Mouse (Mus musculus): ENCODE measurements around the gene March6. TPM values are rescaled to one million over a fixed set of nuclear protein-coding genes. Genes with fewer than 3 reads are reported as not detected.
A peak's percentile ranks its signal among the peaks of the same experiment; 100 is the strongest.

The March6 gene
- polyA plus RNA-seq, 1 experiment, result 42.2 TPM

DNA sequence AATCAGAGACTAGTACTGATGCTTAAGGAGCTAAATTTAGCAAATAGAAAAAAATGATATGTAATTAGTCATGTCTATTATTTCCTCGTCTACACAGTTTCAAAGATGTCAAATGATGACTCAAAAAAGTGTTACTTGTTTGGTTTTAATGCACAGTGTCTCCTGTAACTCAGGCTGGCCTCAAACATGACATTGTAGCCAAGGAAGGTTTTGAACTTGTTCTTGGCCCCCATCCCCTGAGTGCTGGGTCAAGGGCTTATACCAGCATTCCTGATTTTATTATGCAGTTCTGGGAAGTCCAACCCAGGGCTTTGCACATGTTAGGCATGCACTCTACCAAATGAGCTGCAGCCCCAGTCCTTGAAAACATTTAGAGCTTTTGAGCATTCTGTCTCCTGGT lies 34.9 kb upstream of the March6 start:
- peaks cover 36% of the 10 kb centered on the region for H3K4me1 ChIP-seq (ENCODE audit: control insufficient read depth, insufficient read depth, low read length)

DNA sequence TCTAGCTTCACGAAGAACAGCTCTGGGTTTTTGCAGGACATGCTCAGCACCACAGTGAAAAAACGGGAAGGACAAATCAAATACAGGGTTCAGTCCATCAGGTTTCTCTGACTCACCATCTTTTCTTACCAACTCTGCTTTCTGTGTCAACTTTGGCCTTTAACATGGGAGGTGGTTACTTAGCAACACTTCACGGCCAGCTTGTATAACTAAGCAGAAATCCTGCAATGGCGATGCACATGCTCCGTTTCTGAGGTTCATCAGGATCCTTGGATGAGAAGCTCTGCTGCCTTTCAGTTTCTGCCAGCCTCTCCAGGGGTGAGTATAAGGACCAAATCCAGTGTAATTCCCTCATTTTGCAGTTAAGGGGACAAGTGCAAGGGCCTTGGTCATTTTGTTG lies 34.3 kb upstream of the March6 start, which contains the start of gene Cmbl:
TSS of gene Cmbl (plus strand) at position 206 of the 400 bp plus-strand sequence.
- no peak for TF ChIP-seq CTCF (IDR thresholded peaks at IDR 0.05; ENCODE audit: low read depth, low read length)
- TF ChIP-seq POLR2A (IDR thresholded peaks at IDR 0.05; ENCODE audit: borderline replicate concordance, low read depth, low read length), result no peak

More for the DNA sequence above, 34.9 kb upstream of the March6 start:
- Histone ChIP-seq H3K4me3 (ENCODE audit: insufficient read depth, low read length) (no peak overlapping the region), H3K27ac (ENCODE audit: insufficient read depth, low read depth, low read length) (peak overlapping the region; percentile 62)
- TF ChIP-seq POLR2A (IDR thresholded peaks at IDR 0.05; ENCODE audit: borderline replicate concordance, low read depth, low read length), result no peak

DNA sequence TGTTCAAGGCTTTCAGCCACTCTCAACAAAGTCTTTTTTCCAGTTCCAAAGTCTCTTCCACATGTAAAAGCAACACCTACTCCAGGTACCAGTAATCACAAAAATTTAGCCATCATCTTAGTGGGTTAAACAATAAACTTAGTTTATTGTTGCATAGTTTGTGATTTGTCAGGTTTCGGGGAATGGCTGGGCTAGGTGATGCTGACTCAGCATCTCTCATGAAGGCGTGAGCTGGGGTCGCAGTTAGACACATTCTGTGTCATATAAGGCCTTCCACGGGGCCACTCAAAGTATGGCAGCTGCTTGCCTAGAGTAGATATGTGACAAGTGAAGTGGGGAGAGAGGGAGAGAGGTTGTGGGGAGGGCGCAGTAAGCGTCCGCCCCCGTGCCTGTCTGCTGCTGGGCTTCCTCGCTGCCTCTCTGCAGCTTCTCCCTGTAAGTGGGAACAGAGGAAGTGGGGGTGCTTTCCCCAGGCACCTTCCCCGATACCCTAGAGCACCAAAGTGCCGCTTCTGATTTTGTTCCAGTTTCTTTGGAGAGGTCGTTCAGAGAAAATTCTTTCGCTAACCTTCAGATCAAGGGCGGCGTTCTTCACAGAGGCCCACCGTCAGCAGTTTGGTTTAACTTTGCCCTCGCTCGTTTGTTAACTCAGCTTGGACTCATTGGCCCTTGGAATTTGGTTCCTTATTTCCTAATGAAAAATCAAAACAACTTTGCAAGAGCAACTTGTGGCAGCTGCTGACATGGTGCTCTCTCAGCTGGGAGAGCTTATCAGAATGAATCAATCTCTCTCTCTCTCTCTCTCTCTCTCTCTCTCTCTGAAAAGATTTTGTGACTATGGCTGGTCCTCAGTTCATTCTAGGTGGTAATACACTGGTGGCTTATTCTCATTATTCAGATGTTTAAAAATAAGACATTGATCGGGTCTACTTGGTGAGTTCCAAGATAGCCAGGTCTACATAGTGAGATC lies 33.0 kb upstream of the March6 start:
- TF ChIP-seq POLR2A (IDR thresholded peaks at IDR 0.05; ENCODE audit: borderline replicate concordance, low read depth, low read length) (no peak), CTCF (IDR thresholded peaks at IDR 0.05; ENCODE audit: low read depth, low read length) (no peak)
- peaks cover 32% of the 10 kb centered on the region for H3K4me1 ChIP-seq (ENCODE audit: control insufficient read depth, insufficient read depth, low read length)
- peak overlapping the region; percentile 58 for H3K27ac ChIP-seq (ENCODE audit: insufficient read depth, low read depth, low read length)
- peak overlapping the region; percentile 9; the same call in 1 of the 2 replicates for H3K4me3 ChIP-seq (ENCODE audit: insufficient read depth, low read length)

More for the DNA sequence above, 34.3 kb upstream of the March6 start, which contains the start of gene Cmbl:
- peak within 1 kb of the TSS; percentile 23 for H3K4me3 ChIP-seq (ENCODE audit: insufficient read depth, low read length)
- H3K27ac ChIP-seq (ENCODE audit: insufficient read depth, low read depth, low read length), result peak within 1 kb of the TSS; percentile 62
- H3K4me1 ChIP-seq (ENCODE audit: control insufficient read depth, insufficient read depth, low read length), result peaks cover 32% of the 10 kb centered on the region

DNA sequence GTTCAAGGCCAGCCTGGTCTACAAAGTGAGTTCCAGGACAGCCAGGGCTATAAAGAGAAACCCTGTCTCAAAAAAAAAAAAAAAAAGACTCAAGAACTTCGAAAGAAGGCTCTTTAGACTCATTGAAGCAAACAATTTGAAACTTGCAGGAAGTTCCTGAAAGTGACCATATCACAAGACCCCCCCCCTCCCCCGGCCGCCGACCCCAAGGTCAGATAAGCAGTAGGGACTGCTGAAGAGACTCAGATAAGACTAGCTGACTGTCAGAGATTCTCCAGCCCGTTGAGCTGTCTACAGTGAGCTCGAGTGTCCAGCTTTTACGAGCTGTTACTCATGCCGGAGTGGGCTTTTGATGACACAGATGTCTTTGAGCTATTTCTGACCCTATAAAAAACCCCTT lies 32.0 kb upstream of the March6 start:
- no peak for TF ChIP-seq CTCF (IDR thresholded peaks at IDR 0.05; ENCODE audit: low read depth, low read length)

DNA sequence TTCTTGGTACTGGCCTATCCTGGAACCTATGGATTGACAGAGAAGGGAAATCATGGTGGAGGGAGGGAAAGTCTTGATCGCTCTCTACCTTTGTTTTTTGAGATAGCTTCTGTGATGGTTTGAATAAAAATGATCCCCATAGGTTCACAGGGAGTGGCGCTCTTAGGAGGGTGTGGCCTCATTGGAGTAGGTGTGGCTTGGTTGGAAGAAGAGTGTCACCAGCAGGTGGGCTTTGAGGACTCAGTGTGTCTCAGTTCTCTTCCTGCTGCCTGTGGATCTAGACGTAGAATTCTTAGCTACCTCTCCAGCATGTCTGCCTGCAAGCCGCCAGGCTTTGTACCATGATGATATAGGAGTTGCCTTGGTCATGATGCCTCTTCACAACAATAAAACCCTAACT lies 31.1 kb upstream of the March6 start:
- peaks cover 25% of the 10 kb centered on the region for H3K4me1 ChIP-seq (ENCODE audit: control insufficient read depth, insufficient read depth, low read length)
- H3K4me3 ChIP-seq (ENCODE audit: insufficient read depth, low read length), result no peak overlapping the region
- TF ChIP-seq CTCF (IDR thresholded peaks at IDR 0.05; ENCODE audit: low read depth, low read length), result no peak
- no peak for TF ChIP-seq POLR2A (IDR thresholded peaks at IDR 0.05; ENCODE audit: borderline replicate concordance, low read depth, low read length)

More for the DNA sequence above, 32.0 kb upstream of the March6 start:
- peaks cover 32% of the 10 kb centered on the region for H3K4me1 ChIP-seq (ENCODE audit: control insufficient read depth, insufficient read depth, low read length)
- H3K27ac ChIP-seq (ENCODE audit: insufficient read depth, low read depth, low read length), result no peak overlapping the region
- no peak overlapping the region for H3K4me3 ChIP-seq (ENCODE audit: insufficient read depth, low read length)

DNA sequence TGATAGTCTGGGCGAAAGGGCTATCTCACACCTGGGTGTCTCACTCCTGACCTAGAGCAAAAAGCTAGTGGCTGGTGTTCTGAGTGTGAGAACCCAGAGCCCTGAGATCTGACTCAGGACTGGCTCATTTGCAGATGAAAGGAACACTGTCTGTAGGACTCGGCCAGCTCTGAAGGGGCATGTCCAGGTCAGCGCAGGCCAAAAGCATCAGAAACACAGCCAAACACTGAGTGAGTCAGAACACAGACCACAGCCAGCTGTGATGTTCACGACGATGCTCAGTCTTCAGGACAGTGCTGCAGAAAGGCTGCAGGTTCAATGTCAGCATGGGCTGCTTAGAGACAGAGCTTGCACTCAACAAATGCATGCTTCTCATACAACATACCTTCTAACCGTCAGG lies 30.5 kb upstream of the March6 start:
- Histone ChIP-seq H3K4me3 (ENCODE audit: insufficient read depth, low read length) (no peak overlapping the region), H3K27ac (ENCODE audit: insufficient read depth, low read depth, low read length) (no peak overlapping the region), H3K4me1 (ENCODE audit: control insufficient read depth, insufficient read depth, low read length) (peaks cover 22% of the 10 kb centered on the region)
- TF ChIP-seq POLR2A (IDR thresholded peaks at IDR 0.05; ENCODE audit: borderline replicate concordance, low read depth, low read length) (no peak), CTCF (IDR thresholded peaks at IDR 0.05; ENCODE audit: low read depth, low read length) (no peak)

More for the DNA sequence above, 31.1 kb upstream of the March6 start:
- H3K27ac ChIP-seq (ENCODE audit: insufficient read depth, low read depth, low read length), result no peak overlapping the region

DNA sequence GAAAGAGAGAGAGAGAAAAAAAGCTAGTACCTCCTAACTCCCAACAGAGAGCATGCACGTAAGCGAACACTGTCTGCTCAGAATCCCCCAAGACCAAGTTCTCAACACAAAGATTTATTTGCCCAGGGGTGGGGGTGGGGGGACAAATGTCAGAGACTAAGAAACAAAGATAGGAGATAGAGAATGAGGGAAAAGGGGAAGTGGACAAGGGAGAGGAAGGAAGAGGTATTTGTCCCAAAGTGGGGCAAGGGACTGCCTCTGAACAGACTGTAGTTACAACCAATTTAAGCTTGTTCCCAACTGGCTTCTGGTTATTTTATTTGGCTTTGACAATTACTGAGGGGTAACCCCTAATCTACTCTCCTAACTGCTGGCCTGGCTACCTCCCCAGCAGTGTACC lies 24.0 kb upstream of the March6 start:
- H3K4me1 ChIP-seq (ENCODE audit: control insufficient read depth, insufficient read depth, low read length), result peaks cover 8% of the 10 kb centered on the region
- H3K4me3 ChIP-seq (ENCODE audit: insufficient read depth, low read length), result no peak overlapping the region
- H3K27ac ChIP-seq (ENCODE audit: insufficient read depth, low read depth, low read length), result no peak overlapping the region
- TF ChIP-seq POLR2A (IDR thresholded peaks at IDR 0.05; ENCODE audit: borderline replicate concordance, low read depth, low read length) (no peak), CTCF (IDR thresholded peaks at IDR 0.05; ENCODE audit: low read depth, low read length) (no peak)

DNA sequence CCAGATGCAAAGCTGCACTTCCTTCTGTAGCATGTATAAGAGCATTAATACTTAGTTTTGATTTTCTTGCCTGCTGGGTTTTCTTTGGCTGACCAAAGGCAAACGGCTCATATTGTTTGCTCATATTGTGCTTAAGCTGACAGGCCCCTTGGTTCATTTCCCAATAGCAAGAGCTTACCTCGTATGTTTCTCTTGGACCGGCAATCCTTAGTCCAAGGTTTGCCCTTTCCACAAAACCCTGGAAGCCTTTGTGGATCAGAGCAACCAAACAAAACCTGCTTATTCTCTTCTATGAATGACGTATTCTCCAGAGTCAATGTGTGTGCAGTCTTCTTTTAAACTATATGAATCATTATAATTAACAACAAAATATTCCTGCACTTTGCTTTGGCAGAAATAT lies 19.5 kb upstream of the March6 start:
- peaks cover 15% of the 10 kb centered on the region for H3K4me1 ChIP-seq (ENCODE audit: control insufficient read depth, insufficient read depth, low read length)
- TF ChIP-seq CTCF (IDR thresholded peaks at IDR 0.05; ENCODE audit: low read depth, low read length) (no peak), POLR2A (IDR thresholded peaks at IDR 0.05; ENCODE audit: borderline replicate concordance, low read depth, low read length) (no peak)
- H3K4me3 ChIP-seq (ENCODE audit: insufficient read depth, low read length), result no peak overlapping the region
- no peak overlapping the region for H3K27ac ChIP-seq (ENCODE audit: insufficient read depth, low read depth, low read length)

DNA sequence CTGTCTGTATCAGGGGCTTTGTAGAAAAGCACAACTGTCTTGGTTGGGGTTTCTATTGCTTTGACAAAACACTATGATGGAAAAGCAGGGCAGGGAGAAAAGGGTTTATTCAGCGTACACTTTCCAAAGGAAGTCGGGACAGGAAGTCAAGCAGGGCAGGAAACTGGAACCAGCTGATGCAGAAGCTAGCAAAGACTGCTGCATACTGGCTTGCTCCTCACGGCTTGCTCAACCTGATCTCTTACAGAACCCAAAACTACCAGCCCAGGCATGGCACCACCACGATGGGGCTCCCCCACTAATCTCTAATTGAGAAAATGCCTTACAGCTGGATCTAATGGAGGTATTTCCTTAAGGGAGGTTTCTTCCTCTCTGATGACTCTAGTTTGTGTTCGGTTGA lies 16.6 kb upstream of the March6 start:
- Histone ChIP-seq H3K4me1 (ENCODE audit: control insufficient read depth, insufficient read depth, low read length) (peaks cover 17% of the 10 kb centered on the region), H3K4me3 (ENCODE audit: insufficient read depth, low read length) (no peak overlapping the region), H3K27ac (ENCODE audit: insufficient read depth, low read depth, low read length) (no peak overlapping the region)
- no peak for TF ChIP-seq CTCF (IDR thresholded peaks at IDR 0.05; ENCODE audit: low read depth, low read length)
- no peak for TF ChIP-seq POLR2A (IDR thresholded peaks at IDR 0.05; ENCODE audit: borderline replicate concordance, low read depth, low read length)

DNA sequence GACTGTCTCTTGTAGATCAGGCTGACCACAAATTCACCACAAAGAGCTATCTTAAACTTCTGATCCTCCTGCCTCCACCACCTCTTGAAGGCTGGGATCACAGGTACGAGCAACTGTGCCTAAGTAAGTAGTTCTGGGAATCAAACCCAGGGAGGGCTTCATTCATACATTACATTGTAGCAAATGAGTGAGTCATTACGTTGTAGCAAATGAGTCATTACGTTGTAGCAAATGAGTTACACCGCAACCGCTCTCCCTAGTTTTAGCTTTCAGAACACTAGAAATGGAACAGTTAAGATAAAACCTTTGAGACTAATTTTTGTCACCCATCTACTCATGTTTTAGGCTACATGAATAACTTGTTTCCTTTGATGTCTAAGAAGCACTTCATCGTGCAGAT lies 15.4 kb upstream of the March6 start:
- Histone ChIP-seq H3K4me1 (ENCODE audit: control insufficient read depth, insufficient read depth, low read length) (peaks cover 25% of the 10 kb centered on the region), H3K4me3 (ENCODE audit: insufficient read depth, low read length) (no peak overlapping the region), H3K27ac (ENCODE audit: insufficient read depth, low read depth, low read length) (no peak overlapping the region)
- no peak for TF ChIP-seq CTCF (IDR thresholded peaks at IDR 0.05; ENCODE audit: low read depth, low read length)
- no peak for TF ChIP-seq POLR2A (IDR thresholded peaks at IDR 0.05; ENCODE audit: borderline replicate concordance, low read depth, low read length)
